ENCODE assay signal across 12 mouse cellular contexts in genomic region chr16:3959261-3959660, GRCm38 (mm10). TPM values are rescaled to one million over a fixed set of nuclear protein-coding genes. Genes with fewer than 3 reads are reported as not detected.
DNase-seq lines count a peak whose midpoint lies in the region; ATAC-seq and TF ChIP-seq lines count a peak whose summit lies in the region.
"Had no signal": no experiment of that assay in that cellular context is flagged by ENCODE, and none has a peak within 500 bp of the region (broad histone marks: within the 10 kb centered on the region; RNA-seq: fewer than 3 reads in every experiment).

No protein-coding gene starts in this region.

- TF ChIP-seq CTCF in MEL (IDR thresholded peaks at IDR 0.05 in 2 of 3, conservative IDR thresholded peaks at IDR 0.05 in 1 of 3; ENCODE audit: control insufficient read depth in 1 of 3, insufficient read depth in 1 of 3, low read depth in 2 of 3, low read length in 3 of 3, poor library complexity in 1 of 3, severe bottlenecking in 1 of 3), result no peak
- no peak for TF ChIP-seq CTCF in cerebellum, adult 2 months (IDR thresholded peaks at IDR 0.05; ENCODE audit: borderline replicate concordance, insufficient read depth, low read depth, low read length)
- TF ChIP-seq CTCF in heart, postnatal 0 days (IDR thresholded peaks at IDR 0.05; ENCODE audit: low read depth), result no peak

- H3K9ac ChIP-seq in MEL (ENCODE audit: control insufficient read depth, low read depth, low read length, poor library complexity, severe bottlenecking), result no peak overlapping the region
- no peak overlapping the region for H3K9ac ChIP-seq in heart, postnatal 0 days (replicated peaks; ENCODE audit: low read depth, low read length)
- H3K9ac ChIP-seq in kidney, embryonic 15.5 days, result no peak overlapping the region

- WGBS in heart, embryonic 10.5 days, result 55% methylated on average over 2 of the region's 2 CpGs
- WGBS in cerebellum, adult 2 months, result 47% methylated on average over 2 of the region's 2 CpGs
- 30% methylated on average over 2 of the region's 2 CpGs for WGBS in heart, postnatal 0 days
- 61% methylated on average over 2 of the region's 2 CpGs for WGBS in kidney, embryonic 15.5 days

- peak; percentile 20; the same call in 1 of the 2 replicates for ATAC-seq in heart, postnatal 0 days (ENCODE audit: insufficient read depth, low read depth)
- no peak for ATAC-seq in kidney, embryonic 15.5 days (replicated peaks; ENCODE audit: low FRiP score)

- H3K4me3 ChIP-seq in heart, embryonic 10.5 days, result no peak overlapping the region
- H3K4me3 ChIP-seq in MEL (ENCODE audit: control insufficient read depth in 1 of 2, insufficient read depth in 1 of 2, low read depth in 2 of 2, low read length in 2 of 2), result no peak overlapping the region
- H3K4me3 ChIP-seq in cerebellum, adult 2 months (replicated peaks; ENCODE audit: insufficient read depth, low read depth, low read length), result no peak overlapping the region
- no peak overlapping the region for H3K4me3 ChIP-seq in heart, postnatal 0 days (ENCODE audit: low read depth, low read length)
- no peak overlapping the region for H3K4me3 ChIP-seq in kidney, embryonic 15.5 days (replicated peaks)

- H3K27ac ChIP-seq in heart, embryonic 10.5 days, result no peak overlapping the region
- H3K27ac ChIP-seq in MEL (ENCODE audit: control insufficient read depth, low read depth, low read length), result no peak overlapping the region
- peak overlapping the region; percentile 15; the same call in 1 of the 2 replicates for H3K27ac ChIP-seq in cerebellum, adult 2 months (ENCODE audit: insufficient read depth, low read length)
- no peak overlapping the region for H3K27ac ChIP-seq in heart, postnatal 0 days (ENCODE audit: low read depth)
- H3K27ac ChIP-seq in kidney, embryonic 15.5 days, result no peak overlapping the region
- H3K27ac ChIP-seq: stomach, postnatal 0 days had no signal

- DNase-seq in heart, adult 18-20 months, result peak; percentile 36 to 39
- no peak for DNase-seq in heart, embryonic 10.5 days (ENCODE audit: low spot score)
- peak; percentile 47 for DNase-seq in MEL (ENCODE audit: low read depth, low spot score)
- DNase-seq in cerebellum, adult 2 months, result peak; percentile 60 to 84
- peak; percentile 65 for DNase-seq in heart, postnatal 0 days (ENCODE audit: low spot score)
- DNase-seq in natural killer cell, adult 2 months (ENCODE audit: low spot score in 2 of 2), result no peak
- DNase-seq in layer of hippocampus, postnatal 25 days (ENCODE audit: extremely low spot score in 1 of 2, low spot score in 1 of 2), result no peak
- DNase-seq: adrenal gland, postnatal 36 days; kidney, postnatal 14 days; layer of hippocampus, postnatal 36 days had no signal

- TF ChIP-seq EP300 in MEL (IDR thresholded peaks at IDR 0.05; ENCODE audit: low read depth in 1 of 2, low read length in 2 of 2), result no peak
- TF ChIP-seq EP300 in heart, postnatal 0 days (IDR thresholded peaks at IDR 0.05; ENCODE audit: low read depth), result no peak

- H3K4me1 ChIP-seq in heart, embryonic 10.5 days, result no peaks in the 10 kb centered on the region
- 0 out of 4 replicates have a peak, but pooled peaks cover 0 to 3% of the 10 kb centered on the region in 2 experiments for H3K4me1 ChIP-seq in MEL (ENCODE audit: control insufficient read depth in 1 of 2, insufficient read depth in 2 of 2, low read length in 2 of 2)
- peaks cover 11% of the 10 kb centered on the region for H3K4me1 ChIP-seq in cerebellum, adult 2 months (ENCODE audit: control insufficient read depth, insufficient read depth, low read length)
- peaks cover 8% of the 10 kb centered on the region; the same call in 1 of the 2 replicates for H3K4me1 ChIP-seq in heart, postnatal 0 days (ENCODE audit: control insufficient read depth, insufficient read depth)
- no peaks in the 10 kb centered on the region for H3K4me1 ChIP-seq in kidney, embryonic 15.5 days

- H3K36me3 ChIP-seq in heart, embryonic 10.5 days, result no peaks in the 10 kb centered on the region
- no peaks in the 10 kb centered on the region; a peak in 1 of 4 replicates for H3K36me3 ChIP-seq in MEL (ENCODE audit: control insufficient read depth in 1 of 2, insufficient read depth in 2 of 2, low read length in 2 of 2)
- H3K36me3 ChIP-seq in heart, postnatal 0 days (replicated peaks; ENCODE audit: control insufficient read depth, insufficient read depth, low read length), result no peaks in the 10 kb centered on the region
- H3K36me3 ChIP-seq in kidney, embryonic 15.5 days, result no peaks in the 10 kb centered on the region

- TF ChIP-seq POLR2A in MEL (IDR thresholded peaks at IDR 0.05; ENCODE audit: control insufficient read depth in 1 of 2, insufficient read depth in 1 of 2, low read depth in 1 of 2, low read length in 2 of 2, poor library complexity in 1 of 2), result no peak
- no peak for TF ChIP-seq POLR2A in cerebellum, adult 2 months (IDR thresholded peaks at IDR 0.05; ENCODE audit: borderline replicate concordance, insufficient read depth, low read length)

- 0 out of 2 replicates have a peak, but pooled peaks cover under 1% of the 10 kb centered on the region for H3K27me3 ChIP-seq in heart, embryonic 10.5 days (ENCODE audit: insufficient read depth, poor library complexity, severe bottlenecking)
- H3K27me3 ChIP-seq in MEL (ENCODE audit: control insufficient read depth in 1 of 2, insufficient read depth in 2 of 2, low read length in 2 of 2), result no peaks in the 10 kb centered on the region
- H3K27me3 ChIP-seq in cerebellum, adult 2 months (ENCODE audit: control insufficient read depth, insufficient read depth, low read length), result no peaks in the 10 kb centered on the region
- H3K27me3 ChIP-seq in heart, postnatal 0 days (ENCODE audit: control insufficient read depth, insufficient read depth, low read length), result no peaks in the 10 kb centered on the region
- H3K27me3 ChIP-seq in kidney, embryonic 15.5 days, result no peaks in the 10 kb centered on the region

- no peak overlapping the region for H3K4me2 ChIP-seq in heart, postnatal 0 days (ENCODE audit: low read depth, low read length)
- H3K4me2 ChIP-seq in kidney, embryonic 15.5 days, result no peak overlapping the region

- no peaks in the 10 kb centered on the region for H3K79me2 ChIP-seq in MEL (ENCODE audit: control insufficient read depth, insufficient read depth, low read length, poor library complexity)

- TF ChIP-seq RAD21 in MEL (IDR thresholded peaks at IDR 0.05; ENCODE audit: low read depth, low read length), result no peak

- no peaks in the 10 kb centered on the region for H3K9me3 ChIP-seq in heart, embryonic 10.5 days
- H3K9me3 ChIP-seq in MEL (replicated peaks; ENCODE audit: insufficient read depth, low read length), result no peaks in the 10 kb centered on the region
- H3K9me3 ChIP-seq in heart, postnatal 0 days (replicated peaks; ENCODE audit: control insufficient read depth, low read length), result no peaks in the 10 kb centered on the region
- no peaks in the 10 kb centered on the region for H3K9me3 ChIP-seq in kidney, embryonic 15.5 days (replicated peaks)

RNA-seq across cellular contexts. Expression of gene Nlrc3, which starts 17.2 kb away (rescaled TPM):
- 1 to 10 TPM; 1.4 to 1.8 TPM for total RNA-seq in heart, adult 18-20 months (2021)
- 0.91 and 1.1 TPM in 2 replicates for polyA plus RNA-seq in heart, embryonic 10.5 days (2016; fragmentation: Nextera tagmentation; extraction: Ambion mirVana)
- 0.46 and 0.82 TPM in 2 replicates for total RNA-seq in MEL (2012; rRNA removed)
- polyA plus RNA-seq in MEL (2012; ENCODE audit: insufficient read depth in 1 of 2, insufficient read length in 2 of 2, low read depth in 1 of 2, low replicate concordance in 2 of 2, missing spikeins in 1 of 2), result under 1 TPM in 1 of 2 experiments, not detected in 1; 0.77 TPM
- polyA plus RNA-seq in cerebellum, adult 2 months (2012; rRNA removed), result 2.2 and 2.7 TPM in 2 replicates
- 0.15 and 0.35 TPM in 2 replicates for total RNA-seq in heart, postnatal 0 days (2014; rRNA removed; ENCODE audit: low replicate concordance)
- polyA plus RNA-seq in heart, postnatal 0 days (2015; fragmentation: Nextera tagmentation; extraction: Ambion mirVana), result 1.2 TPM in 2 replicates
- 2.3 and 2.5 TPM in 2 replicates for polyA plus RNA-seq in kidney, embryonic 15.5 days (2015; fragmentation: Nextera tagmentation; extraction: Ambion mirVana)
- total RNA-seq in layer of hippocampus, postnatal 25 days (2021), result 1 to 10 TPM; 1.3 to 2.0 TPM

RNA-seq across cellular contexts. Expression of gene Slx4, which starts 44.3 kb away (rescaled TPM):
- total RNA-seq in heart, adult 18-20 months (2021), result 1 to 10 TPM; 7.7 to 8.8 TPM
- 17.5 and 20.0 TPM in 2 replicates for polyA plus RNA-seq in heart, embryonic 10.5 days (2016; fragmentation: Nextera tagmentation; extraction: Ambion mirVana)
- 23.0 and 24.3 TPM in 2 replicates for total RNA-seq in MEL (2012; rRNA removed)
- 10 to 100 TPM in 1 of 2 experiments, not detected in 1; 35.2 TPM for polyA plus RNA-seq in MEL (2012; ENCODE audit: insufficient read depth in 1 of 2, insufficient read length in 2 of 2, low read depth in 1 of 2, low replicate concordance in 2 of 2, missing spikeins in 1 of 2)
- 39.9 and 43.4 TPM in 2 replicates for polyA plus RNA-seq in cerebellum, adult 2 months (2012; rRNA removed)
- 4.4 and 5.4 TPM in 2 replicates for total RNA-seq in heart, postnatal 0 days (2014; rRNA removed; ENCODE audit: low replicate concordance)
- polyA plus RNA-seq in heart, postnatal 0 days (2015; fragmentation: Nextera tagmentation; extraction: Ambion mirVana), result 3.0 and 3.2 TPM in 2 replicates
- 21.1 and 21.3 TPM in 2 replicates for polyA plus RNA-seq in kidney, embryonic 15.5 days (2015; fragmentation: Nextera tagmentation; extraction: Ambion mirVana)
- total RNA-seq in layer of hippocampus, postnatal 25 days (2021), result 10 to 100 TPM; 44.1 to 45.4 TPM

RNA-seq across cellular contexts. Expression of gene Cluap1, which starts 50.7 kb away (rescaled TPM):
- 10 to 100 TPM; 10.9 to 11.6 TPM for total RNA-seq in heart, adult 18-20 months (2021)
- 13.8 and 16.1 TPM in 2 replicates for polyA plus RNA-seq in heart, embryonic 10.5 days (2016; fragmentation: Nextera tagmentation; extraction: Ambion mirVana)
- 26.3 and 28.9 TPM in 2 replicates for total RNA-seq in MEL (2012; rRNA removed)
- 10 to 100 TPM in 1 of 2 experiments, not detected in 1; 30.7 TPM for polyA plus RNA-seq in MEL (2012; ENCODE audit: insufficient read depth in 1 of 2, insufficient read length in 2 of 2, low read depth in 1 of 2, low replicate concordance in 2 of 2, missing spikeins in 1 of 2)
- polyA plus RNA-seq in cerebellum, adult 2 months (2012; rRNA removed), result 24.6 and 26.5 TPM in 2 replicates
- total RNA-seq in heart, postnatal 0 days (2014; rRNA removed; ENCODE audit: low replicate concordance), result 5.6 and 18.4 TPM in 2 replicates
- polyA plus RNA-seq in heart, postnatal 0 days (2015; fragmentation: Nextera tagmentation; extraction: Ambion mirVana), result 14.9 and 16.2 TPM in 2 replicates
- 26.3 and 29.9 TPM in 2 replicates for polyA plus RNA-seq in kidney, embryonic 15.5 days (2015; fragmentation: Nextera tagmentation; extraction: Ambion mirVana)
- total RNA-seq in layer of hippocampus, postnatal 25 days (2021), result 10 to 100 TPM; 26.8 to 29.2 TPM

RNA-seq across cellular contexts. Expression of gene 1700037C18Rik, which starts 50.8 kb away (rescaled TPM):
- total RNA-seq in heart, adult 18-20 months (2021), result 1 to 10 TPM; 2.1 to 3.0 TPM
- polyA plus RNA-seq in heart, embryonic 10.5 days (2016; fragmentation: Nextera tagmentation; extraction: Ambion mirVana), result 7.0 and 7.4 TPM in 2 replicates
- 3.5 and 4.2 TPM in 2 replicates for total RNA-seq in MEL (2012; rRNA removed)
- polyA plus RNA-seq in MEL (2012; ENCODE audit: insufficient read depth in 1 of 2, insufficient read length in 2 of 2, low read depth in 1 of 2, low replicate concordance in 2 of 2, missing spikeins in 1 of 2), result 1 to 10 TPM in 1 of 2 experiments, not detected in 1; 7.2 TPM
- polyA plus RNA-seq in cerebellum, adult 2 months (2012; rRNA removed), result 4.8 and 5.8 TPM in 2 replicates
- 3.2 and 4.0 TPM in 2 replicates for total RNA-seq in heart, postnatal 0 days (2014; rRNA removed; ENCODE audit: low replicate concordance)
- 9.2 and 10.0 TPM in 2 replicates for polyA plus RNA-seq in heart, postnatal 0 days (2015; fragmentation: Nextera tagmentation; extraction: Ambion mirVana)
- polyA plus RNA-seq in kidney, embryonic 15.5 days (2015; fragmentation: Nextera tagmentation; extraction: Ambion mirVana), result 7.9 and 10.1 TPM in 2 replicates
- 1 to 10 TPM; 4.4 to 4.8 TPM for total RNA-seq in layer of hippocampus, postnatal 25 days (2021)

Comparison
In these comparisons a context has a peak if more than half of its experiments do, and no peak if none do; other contexts are left out.
1. DNase-seq: peak in heart, adult 18-20 months (2 of 2), MEL (single experiment), cerebellum, adult 2 months (2 of 2) and heart, postnatal 0 days (single experiment); none in heart, embryonic 10.5 days (single experiment), natural killer cell, adult 2 months (0 of 2) and layer of hippocampus, postnatal 25 days (0 of 2).